Mouse (Mus musculus) kidney, adult 2 months (tissue): ENCODE measurements around the gene Lclat1. TPM values are rescaled to one million over a fixed set of nuclear protein-coding genes. Genes with fewer than 3 reads are reported as not detected.

Experiments used
- DNase-seq: peaks from one replicate; pipeline ENCODE4 v3.0.0; 2021
- H3K27ac ChIP-seq: fragments of 200-500 bp; 2 replicates; pipeline ENCODE4 v1.5.1; 2012; ENCODE audit warnings: low read depth, low read length, control low read depth, inconsistent platforms; ENCODE audit not compliant: insufficient read depth
- H3K27me3 ChIP-seq: fragments of 200-500 bp; replicated peaks from 2 replicates; pipeline ENCODE4 v1.6.1; 2012; ENCODE audit warnings: mild to moderate bottlenecking, moderate library complexity, low read length, inconsistent platforms; ENCODE audit not compliant: control insufficient read depth, insufficient read depth
- H3K36me3 ChIP-seq: fragments of 200-500 bp; 2 replicates; pipeline ENCODE4 v1.6.1; 2012; ENCODE audit warnings: mild to moderate bottlenecking, moderate library complexity, low read length, inconsistent platforms; ENCODE audit not compliant: control insufficient read depth, insufficient read depth
- H3K4me1 ChIP-seq: fragments of 200-500 bp; 2 replicates; pipeline ENCODE4 v1.6.1; 2011; ENCODE audit warnings: low read length; ENCODE audit not compliant: control insufficient read depth, insufficient read depth
- H3K4me3 ChIP-seq: fragments of 200-500 bp; 2 replicates; pipeline ENCODE4 v1.5.1; 2011; ENCODE audit warnings: mild to moderate bottlenecking, low read depth, low read length, control low read depth; ENCODE audit not compliant: insufficient read depth
- CTCF ChIP-seq: fragments of 200-500 bp; conservative IDR thresholded peaks from 2 replicates; pipeline ENCODE4 v1.5.1; 2011; ENCODE audit warnings: low read depth, mild to moderate bottlenecking, control low read depth, low read length, moderate library complexity, mixed read lengths; ENCODE audit not compliant: insufficient read depth, insufficient read length
- POLR2A ChIP-seq: fragments of 200-500 bp; IDR thresholded peaks from one replicate; pipeline ENCODE4 v1.6.1; 2011; ENCODE audit warnings: low read depth, low read length, control low read depth
- WGBS: fragments of 180-500 bp; shearing (Covaris S2); methylation state at CpG from one replicate; pipeline ENCODE4 v1.1.7; 2018; 5-methylcytosine and 5-hydroxymethylcytosine counted together
- polyA plus RNA-seq: library from polyadenylated mRNA; depleted of rRNA; stranded (reverse); fragments of >200 nt; gene quantifications from 2 replicates; pipeline ENCODE4 v1.2.3, GENCODE M21; 2012

Lclat1 gene
- polyA plus RNA-seq, 1 experiment = 18.8 TPM

- 86% methylated on average over 8 of the region's 8 CpGs for WGBS
Observed at GRCm38 (mm10) chr17:73091368-73091767, 16.4 kb upstream of the Lclat1 start.

GRCm38 (mm10) chr17:73092103-73093097 is 15.4 kb upstream of the Lclat1 start:
- no peaks in the 10 kb centered on the region for H3K36me3 ChIP-seq
- DNase-seq = no peak
- 74% methylated on average over 12 of the region's 12 CpGs for WGBS
- no peaks in the 10 kb centered on the region for H3K27me3 ChIP-seq
- no peak for TF ChIP-seq CTCF
- TF ChIP-seq POLR2A = no peak
- H3K4me1 ChIP-seq = no peaks in the 10 kb centered on the region
- no peak overlapping the region for H3K4me3 ChIP-seq
- H3K27ac ChIP-seq = peak overlapping the region; percentile 39; the same call in 1 of the 2 replicates

More at GRCm38 (mm10) chr17:73091368-73091767, 16.4 kb upstream of the Lclat1 start:
- TF ChIP-seq CTCF (no peak), POLR2A (no peak)
- no peak overlapping the region for H3K4me3 ChIP-seq
- peak overlapping the region; percentile 63; the same call in 1 of the 2 replicates for H3K27ac ChIP-seq
- H3K4me1 ChIP-seq = no peaks in the 10 kb centered on the region
- H3K36me3 ChIP-seq = no peaks in the 10 kb centered on the region
- no peaks in the 10 kb centered on the region for H3K27me3 ChIP-seq
- no peak for DNase-seq

- 87% methylated on average over 11 of the region's 11 CpGs for WGBS
- H3K4me1 ChIP-seq = no peaks in the 10 kb centered on the region
- DNase-seq = no peak
- no peaks in the 10 kb centered on the region for H3K27me3 ChIP-seq
- H3K27ac ChIP-seq = no peak overlapping the region
- no peak for TF ChIP-seq POLR2A
- TF ChIP-seq CTCF = no peak
- no peak overlapping the region for H3K4me3 ChIP-seq
- H3K36me3 ChIP-seq = no peaks in the 10 kb centered on the region
Observed at GRCm38 (mm10) chr17:73095070-73095469, 12.7 kb upstream of the Lclat1 start.

- Histone ChIP-seq H3K4me1 (no peaks in the 10 kb centered on the region), H3K27me3 (no peaks in the 10 kb centered on the region), H3K4me3 (no peak overlapping the region), H3K36me3 (no peaks in the 10 kb centered on the region), H3K27ac (no peak overlapping the region)
- DNase-seq = no peak
- TF ChIP-seq CTCF (no peak), POLR2A (no peak)
- WGBS = 90% methylated on average over 8 of the region's 8 CpGs
Observed at GRCm38 (mm10) chr17:73095585-73095984, 12.2 kb upstream of the Lclat1 start.

GRCm38 (mm10) chr17:73096484-73096883 is 11.3 kb upstream of the Lclat1 start:
- DNase-seq = peak; percentile 54
- 41% methylated on average over 5 of the region's 5 CpGs for WGBS
- H3K36me3 ChIP-seq = no peaks in the 10 kb centered on the region
- no peak overlapping the region for H3K27ac ChIP-seq
- no peak overlapping the region for H3K4me3 ChIP-seq
- H3K4me1 ChIP-seq = no peaks in the 10 kb centered on the region
- TF ChIP-seq POLR2A = no peak
- peak; percentile 78 for TF ChIP-seq CTCF
- no peaks in the 10 kb centered on the region for H3K27me3 ChIP-seq

GRCm38 (mm10) chr17:73098636-73099035 is 9.1 kb upstream of the Lclat1 start:
- TF ChIP-seq CTCF = no peak
- no peak for TF ChIP-seq POLR2A
- Histone ChIP-seq H3K27ac (no peak overlapping the region), H3K36me3 (no peaks in the 10 kb centered on the region), H3K4me1 (no peaks in the 10 kb centered on the region), H3K4me3 (no peak overlapping the region), H3K27me3 (no peaks in the 10 kb centered on the region)
- no peak for DNase-seq
- 65% methylated on average over 1 of the region's 1 CpGs for WGBS

- Histone ChIP-seq H3K27me3 (no peaks in the 10 kb centered on the region), H3K4me1 (no peaks in the 10 kb centered on the region), H3K4me3 (no peak overlapping the region), H3K27ac (no peak overlapping the region), H3K36me3 (no peaks in the 10 kb centered on the region)
- 98% methylated on average over 5 of the region's 5 CpGs for WGBS
- no peak for DNase-seq
- TF ChIP-seq CTCF = no peak
- no peak for TF ChIP-seq POLR2A
Observed at GRCm38 (mm10) chr17:73100396-73100795, 7.4 kb upstream of the Lclat1 start.
